Mouse (Mus musculus): ENCODE measurements around the gene Abca2.

Gene Abca2

GRCm38 (mm10) chr2:25422587-25423410 lies 5.7 kb upstream of the Abca2 start, which contains the start of gene Fut7:
Gene Fut7, plus strand, starts transcription at chr2:25423267.
- in situ Hi-C loops (cut with MboI, MseI): loop anchor here (10.0 kb wide), 1 partner anchor 1038 kb away; no protein-coding TSS in a partner anchor

- in situ Hi-C loops (cut with MboI, MseI): loop anchor here (10.0 kb wide), 1 partner anchor 1039 kb away; no protein-coding TSS in a partner anchor
Measured at GRCm38 (mm10) chr2:25423626-25424025, 4.9 kb upstream of the Abca2 start.

GRCm38 (mm10) chr2:25425481-25425880 lies 3.0 kb upstream of the Abca2 start:
- in situ Hi-C loops (cut with MboI, MseI): loop anchor here (10.0 kb wide), 1 partner anchor 1041 kb away; no protein-coding TSS in a partner anchor

- in situ Hi-C loops (cut with MboI, MseI): loop anchor here (10.0 kb wide), 1 partner anchor 1042 kb away; no protein-coding TSS in a partner anchor
Measured at GRCm38 (mm10) chr2:25426721-25427191, 1.7 kb upstream of the Abca2 start.

GRCm38 (mm10) chr2:25427256-25427655 lies 1.2 kb upstream of the Abca2 start:
- in situ Hi-C loops (cut with MboI, MseI): loop anchor here (10.0 kb wide), 1 partner anchor 1042 kb away; no protein-coding TSS in a partner anchor

- in situ Hi-C loops (cut with MboI, MseI): loop anchor here (10.0 kb wide), 1 partner anchor 1045 kb away; no protein-coding TSS in a partner anchor
Measured at GRCm38 (mm10) chr2:25429435-25430180, 1.1 kb downstream of the Abca2 start.

- in situ Hi-C loops (cut with MboI, MseI): no loop called here
Measured at GRCm38 (mm10) chr2:25430395-25431233, 2.1 kb downstream of the Abca2 start.

GRCm38 (mm10) chr2:25431308-25431855 lies 2.9 kb downstream of the Abca2 start:
- in situ Hi-C loops (cut with MboI, MseI): no loop called here

GRCm38 (mm10) chr2:25432326-25433098 lies 4.0 kb downstream of the Abca2 start:
- in situ Hi-C loops (cut with MboI, MseI): no loop called here

- in situ Hi-C loops (cut with MboI, MseI): no loop called here
Measured at GRCm38 (mm10) chr2:25433101-25433500, 4.6 kb downstream of the Abca2 start.

- in situ Hi-C loops (cut with MboI, MseI): no loop called here
Measured at GRCm38 (mm10) chr2:25434292-25434691, 5.8 kb downstream of the Abca2 start.

GRCm38 (mm10) chr2:25436286-25436820 lies 7.8 kb downstream of the Abca2 start:
- in situ Hi-C loops (cut with MboI, MseI): no loop called here

GRCm38 (mm10) chr2:25441067-25441466 lies 12.6 kb downstream of the Abca2 start:
- in situ Hi-C loops (cut with MboI, MseI): no loop called here

GRCm38 (mm10) chr2:25442682-25443081 lies 14.2 kb downstream of the Abca2 start:
- in situ Hi-C loops (cut with MboI, MseI): no loop called here

- in situ Hi-C loops (cut with MboI, MseI): no loop called here
Measured at GRCm38 (mm10) chr2:25450853-25451647, 22.5 kb downstream of the Abca2 start.

- in situ Hi-C loops (cut with MboI, MseI): no loop called here
Measured at GRCm38 (mm10) chr2:25452951-25453350, 24.4 kb downstream of the Abca2 start.

GRCm38 (mm10) chr2:25456205-25456953 lies 27.9 kb downstream of the Abca2 start, which contains the start of gene Clic3:
Gene Clic3, plus strand, starts transcription at chr2:25456838.
- in situ Hi-C loops (cut with MboI, MseI): no loop called here
